Mouse (Mus musculus): Measurements from ENCODE around the gene Aldh3a1. TPM values are rescaled to one million over a fixed set of nuclear protein-coding genes. Genes with fewer than 3 reads are reported as not detected.
"Not testable (repeated sequence)": the region's sequence is repeated elsewhere in the genome, so short reads cannot be mapped to it uniquely, and the experiment has no call there.

Aldh3a1 gene
- 0.35 TPM in 1 of 2 replicates, not detected in the other for polyA plus RNA-seq (2012; ENCODE audit: insufficient read depth, low replicate concordance)

DNA sequence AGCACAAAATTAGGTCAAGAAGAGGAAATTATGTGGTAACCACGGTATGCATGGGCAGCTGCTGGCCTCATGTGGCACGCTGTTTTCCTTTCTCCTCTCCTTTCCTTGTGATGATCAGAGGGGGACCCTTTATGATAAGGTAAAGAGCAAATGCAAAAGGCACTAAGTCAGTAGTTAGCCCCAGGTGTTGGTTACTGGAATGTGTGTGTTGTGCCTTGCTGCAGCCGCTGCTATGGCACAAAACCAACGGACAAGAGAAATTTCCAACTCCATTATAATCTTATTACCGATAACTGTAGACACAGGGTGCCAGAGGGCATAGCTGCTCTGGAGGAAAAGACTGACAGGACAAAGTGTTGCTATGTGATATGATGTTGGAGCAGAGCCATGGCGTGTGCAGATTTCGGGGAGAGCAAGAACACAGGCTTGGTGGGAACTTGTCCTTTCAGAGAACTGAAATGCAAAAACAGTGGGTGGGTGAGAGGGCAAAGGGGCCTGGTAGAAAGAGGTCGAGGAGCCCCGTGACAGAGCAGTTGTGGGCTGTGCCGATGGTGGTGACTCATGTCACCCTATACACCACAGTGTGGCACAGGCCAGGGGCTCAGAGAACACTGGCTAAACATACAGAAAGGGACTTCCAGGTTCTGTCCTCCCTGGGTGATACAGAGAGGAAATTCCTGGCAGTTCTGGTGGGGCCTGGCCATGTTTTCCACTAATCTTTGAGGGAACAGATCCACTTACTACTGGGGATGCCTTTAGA, at the start of gene Aldh3a1:
Gene Aldh3a1, plus strand, starts transcription at position 51 of the 760 bp plus-strand sequence.
- peak within 1 kb of the TSS; percentile 59 for H3K4me3 ChIP-seq (replicated peaks)
- peaks cover 47% of the 10 kb centered on the region for H3K4me1 ChIP-seq
- no peaks in the 10 kb centered on the region for H3K9me3 ChIP-seq
- peaks cover 73% of the 10 kb centered on the region for H3K27me3 ChIP-seq (replicated peaks)
- TF ChIP-seq GATA1 (IDR thresholded peaks at IDR 0.05; ENCODE audit: borderline replicate concordance, low read length) (no peak), FLI1 (IDR thresholded peaks at IDR 0.05; ENCODE audit: low read length) (no peak)
- no peaks in the 10 kb centered on the region for H3K36me3 ChIP-seq (replicated peaks; ENCODE audit: low read length)

- Histone ChIP-seq H3K9me3 (no peaks in the 10 kb centered on the region), H3K36me3 (replicated peaks; ENCODE audit: low read length) (peaks cover 100% of the 10 kb centered on the region), H3K4me1 (peaks cover 44% of the 10 kb centered on the region), H3K27me3 (replicated peaks) (no peaks in the 10 kb centered on the region), H3K4me3 (replicated peaks) (no peak overlapping the region)
- no peak for TF ChIP-seq FLI1 (IDR thresholded peaks at IDR 0.05; ENCODE audit: low read length)
- TF ChIP-seq GATA1 (IDR thresholded peaks at IDR 0.05; ENCODE audit: borderline replicate concordance, low read length) = no peak
These were observed 49.2 kb upstream of the Aldh3a1 start for GRCm38 (mm10) chr11:61158141-61158540.

- Histone ChIP-seq H3K27me3 (replicated peaks) (no peaks in the 10 kb centered on the region), H3K36me3 (replicated peaks; ENCODE audit: low read length) (peaks cover 100% of the 10 kb centered on the region), H3K9me3 (no peaks in the 10 kb centered on the region), H3K4me1 (peaks cover 44% of the 10 kb centered on the region), H3K4me3 (replicated peaks) (peak overlapping the region; percentile 74)
- TF ChIP-seq FLI1 (IDR thresholded peaks at IDR 0.05; ENCODE audit: low read length) (no peak), GATA1 (IDR thresholded peaks at IDR 0.05; ENCODE audit: borderline replicate concordance, low read length) (no peak)
These were observed 47.3 kb upstream of the Aldh3a1 start for GRCm38 (mm10) chr11:61159796-61160732.

GRCm38 (mm10) chr11:61161121-61161520, 46.2 kb upstream of the Aldh3a1 start:
- Histone ChIP-seq H3K4me3 (replicated peaks) (peak overlapping the region; percentile 30), H3K36me3 (replicated peaks; ENCODE audit: low read length) (peaks cover 100% of the 10 kb centered on the region), H3K27me3 (replicated peaks) (no peaks in the 10 kb centered on the region), H3K4me1 (peaks cover 36% of the 10 kb centered on the region), H3K9me3 (no peaks in the 10 kb centered on the region)
- TF ChIP-seq FLI1 (IDR thresholded peaks at IDR 0.05; ENCODE audit: low read length) (no peak), GATA1 (IDR thresholded peaks at IDR 0.05; ENCODE audit: borderline replicate concordance, low read length) (no peak)

GRCm38 (mm10) chr11:61162776-61163175, 44.6 kb upstream of the Aldh3a1 start:
- Histone ChIP-seq H3K4me1 (peaks cover 34% of the 10 kb centered on the region), H3K9me3 (no peaks in the 10 kb centered on the region), H3K36me3 (replicated peaks; ENCODE audit: low read length) (peaks cover 100% of the 10 kb centered on the region), H3K4me3 (replicated peaks) (no peak overlapping the region), H3K27me3 (replicated peaks) (no peaks in the 10 kb centered on the region)
- TF ChIP-seq GATA1 (IDR thresholded peaks at IDR 0.05; ENCODE audit: borderline replicate concordance, low read length) (no peak), FLI1 (IDR thresholded peaks at IDR 0.05; ENCODE audit: low read length) (no peak)

DNA sequence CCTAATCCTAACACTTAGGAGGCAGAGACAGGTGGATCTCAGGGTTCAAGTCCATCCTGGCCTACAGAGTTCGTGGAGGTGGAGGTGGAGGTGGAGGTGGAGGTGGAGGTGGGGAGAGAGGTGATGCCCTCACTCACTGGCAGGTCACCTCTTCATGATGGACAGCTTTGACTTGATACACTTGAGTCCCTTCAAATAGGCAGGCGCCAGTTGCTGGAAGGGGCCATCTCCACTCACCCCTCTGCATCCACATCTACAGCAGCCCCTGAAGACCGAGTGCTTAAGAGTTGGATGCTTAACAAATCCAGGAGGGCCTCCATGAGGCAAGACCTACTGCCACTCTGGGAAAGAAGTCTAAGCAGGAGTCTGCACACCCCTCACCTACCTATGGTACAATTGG, 44.0 kb upstream of the Aldh3a1 start:
- TF ChIP-seq GATA1 (IDR thresholded peaks at IDR 0.05; ENCODE audit: borderline replicate concordance, low read length) = no peak
- no peak for TF ChIP-seq FLI1 (IDR thresholded peaks at IDR 0.05; ENCODE audit: low read length)
- no peaks in the 10 kb centered on the region for H3K9me3 ChIP-seq
- H3K4me3 ChIP-seq (replicated peaks) = no peak overlapping the region
- peaks cover 100% of the 10 kb centered on the region for H3K36me3 ChIP-seq (replicated peaks; ENCODE audit: low read length)
- peaks cover 30% of the 10 kb centered on the region for H3K4me1 ChIP-seq
- no peaks in the 10 kb centered on the region for H3K27me3 ChIP-seq (replicated peaks)

DNA sequence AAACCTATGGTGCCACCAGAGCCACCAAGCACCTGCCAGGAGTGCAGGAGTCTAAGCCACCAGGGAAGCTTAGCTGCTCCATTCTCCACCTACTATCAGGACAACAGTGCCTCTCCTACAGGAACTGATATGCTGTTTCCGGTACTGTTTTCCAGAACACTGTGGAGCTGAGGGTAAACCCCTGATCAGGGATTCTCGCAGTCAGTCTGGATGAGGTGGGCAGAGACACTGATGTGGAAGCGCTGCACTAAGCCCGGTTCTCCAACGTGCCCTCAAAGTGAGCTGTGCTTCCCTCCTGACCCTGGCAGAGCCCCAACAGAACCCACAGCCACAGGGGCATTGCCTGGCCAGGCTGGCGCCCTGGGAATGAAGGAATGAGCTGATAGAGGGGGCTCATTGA, 43.0 kb upstream of the Aldh3a1 start:
- H3K4me1 ChIP-seq = peaks cover 26% of the 10 kb centered on the region
- H3K27me3 ChIP-seq (replicated peaks) = no peaks in the 10 kb centered on the region
- peaks cover 90% of the 10 kb centered on the region for H3K36me3 ChIP-seq (replicated peaks; ENCODE audit: low read length)
- H3K4me3 ChIP-seq (replicated peaks) = no peak overlapping the region
- TF ChIP-seq FLI1 (IDR thresholded peaks at IDR 0.05; ENCODE audit: low read length) (no peak), GATA1 (IDR thresholded peaks at IDR 0.05; ENCODE audit: borderline replicate concordance, low read length) (no peak)
- H3K9me3 ChIP-seq = no peaks in the 10 kb centered on the region

GRCm38 (mm10) chr11:61164881-61165280, 42.5 kb upstream of the Aldh3a1 start:
- H3K4me3 ChIP-seq (replicated peaks) = no peak overlapping the region
- peaks cover 24% of the 10 kb centered on the region for H3K4me1 ChIP-seq
- no peaks in the 10 kb centered on the region for H3K9me3 ChIP-seq
- no peaks in the 10 kb centered on the region for H3K27me3 ChIP-seq (replicated peaks)
- peaks cover 85% of the 10 kb centered on the region for H3K36me3 ChIP-seq (replicated peaks; ENCODE audit: low read length)
- TF ChIP-seq FLI1 (IDR thresholded peaks at IDR 0.05; ENCODE audit: low read length) = no peak
- no peak for TF ChIP-seq GATA1 (IDR thresholded peaks at IDR 0.05; ENCODE audit: borderline replicate concordance, low read length)

- H3K4me1 ChIP-seq = peaks cover 37% of the 10 kb centered on the region
- no peak overlapping the region for H3K4me3 ChIP-seq (replicated peaks)
- peaks cover 36% of the 10 kb centered on the region for H3K36me3 ChIP-seq (replicated peaks; ENCODE audit: low read length)
- H3K9me3 ChIP-seq = no peaks in the 10 kb centered on the region
- TF ChIP-seq FLI1 (IDR thresholded peaks at IDR 0.05; ENCODE audit: low read length) (no peak), GATA1 (IDR thresholded peaks at IDR 0.05; ENCODE audit: borderline replicate concordance, low read length) (no peak)
- no peaks in the 10 kb centered on the region for H3K27me3 ChIP-seq (replicated peaks)
These were observed 37.2 kb upstream of the Aldh3a1 start for GRCm38 (mm10) chr11:61170184-61170583.

- H3K4me3 ChIP-seq (replicated peaks) = peak overlapping the region; percentile 33
- H3K9me3 ChIP-seq; H3K27me3 ChIP-seq (replicated peaks); H3K36me3 ChIP-seq (replicated peaks; ENCODE audit: low read length): not testable (repeated sequence)
- H3K4me1 ChIP-seq = peaks cover 47% of the 10 kb centered on the region
These were observed 33.9 kb upstream of the Aldh3a1 start for GRCm38 (mm10) chr11:61173477-61173876.
